Mouse (Mus musculus) E14TG2a.4 (cell line): ENCODE data around the gene Asb15.

Experiments
- H3K27me3 ChIP-seq: 2 replicates; pipeline ENCODE4 v1.6.1; 2014; ENCODE audit warnings: low read length, control low read depth; ENCODE audit not compliant: insufficient read depth
- H3K36me3 ChIP-seq: 2 replicates; pipeline ENCODE4 v1.6.1; 2014; ENCODE audit warnings: low read length, control low read depth; ENCODE audit not compliant: insufficient read depth
- H3K4me1 ChIP-seq: replicated peaks from 2 replicates; pipeline ENCODE4 v1.6.1; 2014; ENCODE audit warnings: low read depth, low read length, control low read depth
- H3K4me3 ChIP-seq: replicated peaks from 2 replicates; pipeline ENCODE4 v1.5.1; 2014; ENCODE audit warnings: mild to moderate bottlenecking, low read length
- H3K9me3 ChIP-seq: 2 replicates; pipeline ENCODE4 v1.6.1; 2014; ENCODE audit warnings: low read length, control low read depth
- CTCF ChIP-seq: conservative IDR thresholded peaks from 2 replicates; pipeline ENCODE4 v1.5.1; 2014; ENCODE audit warnings: low read length
- NANOG ChIP-seq: IDR thresholded peaks from 2 replicates; pipeline ENCODE4 v1.6.1; 2014; ENCODE audit warnings: borderline replicate concordance, low read length, mixed read lengths
- POU5F1 ChIP-seq: IDR thresholded peaks from 2 replicates; pipeline ENCODE4 v1.6.1; 2014; ENCODE audit warnings: low read length, borderline replicate concordance

Asb15 gene

DNA sequence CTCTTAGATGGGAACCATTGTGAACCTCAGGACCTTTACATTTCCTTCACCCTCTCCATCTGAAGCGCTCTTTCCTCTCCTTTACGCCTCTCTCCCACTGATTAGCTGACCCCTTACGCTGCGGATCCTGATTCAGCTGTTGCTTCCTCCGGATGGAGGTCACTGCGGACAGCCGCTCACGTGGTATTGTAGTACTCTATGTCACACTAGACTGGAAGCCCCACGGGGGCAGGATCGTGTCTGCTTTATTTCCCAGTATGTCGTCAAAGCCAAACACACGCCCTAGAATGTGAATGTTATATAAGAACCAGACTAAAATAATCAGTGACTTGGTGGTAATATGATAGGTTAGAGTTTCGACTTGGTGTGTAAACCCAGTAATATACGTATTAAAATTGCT, 44.5 kb downstream of the Asb15 start:
- Histone ChIP-seq H3K4me1 (no peaks in the 10 kb centered on the region), H3K9me3 (peaks cover 7% of the 10 kb centered on the region), H3K27me3 (no peaks in the 10 kb centered on the region), H3K4me3 (no peak overlapping the region), H3K36me3 (no peaks in the 10 kb centered on the region)
- TF ChIP-seq NANOG (no peak), CTCF (no peak), POU5F1 (no peak)

DNA sequence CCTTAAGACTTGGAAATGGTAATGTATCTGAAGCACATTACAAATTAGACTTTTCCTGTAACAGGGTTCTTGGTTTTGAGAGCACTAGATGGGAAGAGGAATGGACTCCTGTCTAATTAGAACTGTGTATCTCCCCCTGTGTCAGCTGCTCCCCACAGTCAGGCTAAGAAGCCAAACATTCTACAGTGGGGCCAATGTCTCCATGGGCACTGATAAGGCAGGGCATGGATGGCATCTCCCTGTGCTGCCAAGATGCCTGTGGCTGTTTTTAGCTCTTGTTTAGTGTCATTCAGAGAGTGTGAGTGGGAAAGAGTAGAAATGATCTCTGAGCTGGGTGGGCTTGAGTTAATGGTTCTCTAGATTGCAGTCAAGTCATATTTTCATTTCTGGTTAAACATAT, 45.4 kb downstream of the Asb15 start:
- no peaks in the 10 kb centered on the region for H3K36me3 ChIP-seq
- peaks cover 7% of the 10 kb centered on the region for H3K9me3 ChIP-seq
- H3K4me3 ChIP-seq = no peak overlapping the region
- TF ChIP-seq POU5F1 (no peak), CTCF (no peak), NANOG (no peak)
- no peaks in the 10 kb centered on the region for H3K4me1 ChIP-seq
- no peaks in the 10 kb centered on the region for H3K27me3 ChIP-seq

DNA sequence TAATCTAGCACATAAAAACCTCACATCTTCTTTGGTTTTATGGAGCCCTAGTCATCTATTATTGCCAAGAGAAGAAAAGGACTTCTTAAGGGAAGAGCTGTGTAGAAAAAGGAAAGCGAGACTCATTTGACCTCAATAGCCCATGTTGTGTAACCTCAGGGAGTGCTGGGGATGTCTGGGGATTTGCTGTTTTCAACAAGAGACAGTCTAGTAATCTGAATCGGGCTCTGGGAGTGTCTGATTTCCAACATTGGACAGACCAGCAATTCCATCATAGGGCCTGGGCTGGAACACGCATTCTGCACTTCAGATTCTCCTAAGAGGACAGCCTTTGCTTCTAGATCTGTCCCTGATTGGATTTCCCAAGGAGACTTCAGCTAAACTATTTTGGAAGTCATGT, 55.5 kb downstream of the Asb15 start:
- TF ChIP-seq CTCF = no peak
- no peak for TF ChIP-seq NANOG
- Histone ChIP-seq H3K36me3 (no peaks in the 10 kb centered on the region), H3K9me3 (no peaks in the 10 kb centered on the region), H3K27me3 (no peaks in the 10 kb centered on the region), H3K4me3 (no peak overlapping the region), H3K4me1 (no peaks in the 10 kb centered on the region)

DNA sequence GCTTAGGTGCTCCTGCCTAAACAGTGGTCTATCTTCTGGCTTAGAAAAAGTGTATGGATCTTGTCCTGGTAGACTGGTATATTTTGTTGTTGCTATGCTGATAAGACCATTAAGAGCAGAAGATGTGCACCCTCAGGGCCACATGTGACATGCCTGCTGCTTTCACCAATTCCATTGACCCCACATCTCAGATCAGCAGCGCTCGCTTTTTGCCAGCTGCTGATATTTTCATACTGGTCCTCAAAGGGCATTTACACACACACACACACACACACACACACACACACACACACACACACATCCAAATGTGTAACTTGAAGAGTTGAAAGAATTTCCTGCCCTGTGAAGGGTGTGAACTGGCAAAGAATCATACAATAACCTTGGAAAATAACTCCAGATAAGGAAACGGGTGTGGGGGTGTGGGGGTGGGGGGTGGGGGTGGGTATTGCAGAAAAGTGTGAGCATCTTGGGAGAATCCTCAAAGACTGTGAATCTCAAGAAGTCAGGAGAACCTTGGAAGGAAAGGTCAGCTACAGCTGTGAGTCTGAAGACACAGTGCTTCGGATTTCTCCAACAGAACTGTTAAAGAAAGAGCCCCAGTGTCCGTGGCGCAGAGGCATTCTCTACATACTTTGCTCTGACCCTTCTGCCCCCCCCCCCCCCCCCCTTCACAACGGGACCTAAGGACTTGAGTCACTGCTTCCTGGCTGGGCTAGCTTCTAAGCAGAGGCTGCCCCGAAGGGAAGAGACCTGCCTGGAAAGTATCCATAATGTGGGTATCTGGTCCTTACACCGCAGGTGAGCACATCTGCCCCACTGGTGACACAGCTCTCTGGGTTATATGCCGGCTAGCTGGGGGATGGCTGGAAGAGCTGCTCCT, 57.7 kb downstream of the Asb15 start:
- no peaks in the 10 kb centered on the region for H3K4me1 ChIP-seq
- H3K4me3 ChIP-seq = no peak overlapping the region
- H3K27me3 ChIP-seq = no peaks in the 10 kb centered on the region
- no peak for TF ChIP-seq POU5F1
- H3K9me3 ChIP-seq = peaks cover 4% of the 10 kb centered on the region; the same call in 1 of the 2 replicates
- no peaks in the 10 kb centered on the region for H3K36me3 ChIP-seq

DNA sequence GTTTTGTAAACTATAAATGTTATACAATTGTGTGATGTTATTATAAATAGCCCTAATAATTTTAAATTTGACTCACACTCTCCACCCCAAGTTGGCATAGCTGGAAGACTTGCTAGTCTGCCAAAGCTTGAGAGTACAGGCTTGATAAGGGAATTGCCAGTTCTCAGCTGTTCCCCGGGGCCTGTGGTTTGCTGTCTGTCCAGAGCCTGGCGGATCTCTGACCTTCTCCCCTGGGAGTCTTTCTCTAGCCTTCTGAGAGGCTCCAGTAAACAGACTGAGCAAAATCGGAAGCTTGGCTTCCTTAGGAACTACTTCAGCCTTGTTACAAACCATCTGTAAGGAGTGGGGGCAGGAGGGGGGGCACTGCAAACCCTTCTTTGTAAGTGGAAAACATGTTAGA, 58.9 kb downstream of the Asb15 start:
- Histone ChIP-seq H3K36me3 (no peaks in the 10 kb centered on the region), H3K9me3 (peaks cover 4% of the 10 kb centered on the region; the same call in 1 of the 2 replicates), H3K27me3 (no peaks in the 10 kb centered on the region), H3K4me1 (no peaks in the 10 kb centered on the region), H3K4me3 (no peak overlapping the region)
- TF ChIP-seq CTCF = no peak
- TF ChIP-seq POU5F1 = no peak
- TF ChIP-seq NANOG = no peak

DNA sequence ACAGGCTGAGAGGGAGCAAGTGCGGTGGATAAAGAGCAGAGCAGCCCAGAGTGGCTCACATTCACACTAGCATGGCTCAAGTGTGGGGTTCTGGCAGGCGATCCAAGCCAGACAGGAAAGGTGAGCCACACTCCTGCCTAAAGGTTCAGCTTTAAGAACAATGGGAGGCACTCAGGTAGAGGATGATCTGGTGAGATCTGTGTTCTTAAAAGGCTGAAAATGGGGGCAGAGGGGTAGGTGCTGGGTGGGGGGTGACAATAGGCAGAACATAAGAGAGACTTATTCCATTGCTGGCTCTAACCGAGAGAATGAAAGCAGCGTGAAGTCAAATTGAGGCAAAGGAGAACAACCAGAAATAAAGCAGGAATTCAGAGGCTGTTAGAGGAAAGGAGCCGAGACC, 62.3 kb downstream of the Asb15 start:
- Histone ChIP-seq H3K9me3 (peaks cover 4% of the 10 kb centered on the region; the same call in 1 of the 2 replicates), H3K4me3 (no peak overlapping the region), H3K4me1 (no peaks in the 10 kb centered on the region), H3K36me3 (no peaks in the 10 kb centered on the region), H3K27me3 (no peaks in the 10 kb centered on the region)
- TF ChIP-seq POU5F1 = no peak
- TF ChIP-seq NANOG = no peak
- no peak for TF ChIP-seq CTCF

DNA sequence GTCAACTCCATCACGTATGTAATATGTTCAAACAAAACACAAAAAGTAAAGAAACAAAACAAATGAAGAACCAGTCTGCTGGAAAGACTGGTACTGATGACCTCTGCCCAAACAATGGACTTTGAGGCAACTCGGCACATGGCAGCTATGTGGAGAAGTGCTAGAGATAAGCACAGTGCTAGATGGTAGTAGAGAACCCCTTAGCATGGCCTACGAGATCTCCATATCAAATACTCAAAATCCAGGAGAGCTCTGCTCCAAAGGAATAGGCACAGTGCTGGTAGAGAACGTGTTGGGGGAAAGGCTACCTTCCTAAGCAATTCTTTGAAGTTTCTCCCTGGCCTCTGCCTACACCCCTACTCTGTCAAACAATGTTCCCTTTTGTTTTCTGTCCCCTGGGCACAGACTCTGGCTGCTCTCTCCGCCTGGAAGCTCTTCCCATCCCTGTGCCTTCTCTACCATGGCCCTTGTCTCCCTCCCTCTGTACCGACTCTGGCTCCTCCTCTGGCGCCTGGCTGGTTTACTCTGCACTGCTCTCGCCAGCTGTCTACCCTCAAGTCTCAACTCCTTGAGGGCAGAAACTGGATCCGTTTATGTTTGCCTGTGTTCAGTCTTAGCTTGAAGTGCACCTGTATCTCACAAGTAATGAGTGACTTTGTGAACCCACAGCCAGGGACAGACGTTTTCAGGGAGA, 63.7 kb downstream of the Asb15 start:
- H3K27me3 ChIP-seq = no peaks in the 10 kb centered on the region
- H3K36me3 ChIP-seq = no peaks in the 10 kb centered on the region
- H3K9me3 ChIP-seq = peaks cover 4% of the 10 kb centered on the region; the same call in 1 of the 2 replicates
- TF ChIP-seq NANOG (no peak), CTCF (no peak), POU5F1 (no peak)
- H3K4me3 ChIP-seq = no peak overlapping the region
- H3K4me1 ChIP-seq = no peaks in the 10 kb centered on the region

DNA sequence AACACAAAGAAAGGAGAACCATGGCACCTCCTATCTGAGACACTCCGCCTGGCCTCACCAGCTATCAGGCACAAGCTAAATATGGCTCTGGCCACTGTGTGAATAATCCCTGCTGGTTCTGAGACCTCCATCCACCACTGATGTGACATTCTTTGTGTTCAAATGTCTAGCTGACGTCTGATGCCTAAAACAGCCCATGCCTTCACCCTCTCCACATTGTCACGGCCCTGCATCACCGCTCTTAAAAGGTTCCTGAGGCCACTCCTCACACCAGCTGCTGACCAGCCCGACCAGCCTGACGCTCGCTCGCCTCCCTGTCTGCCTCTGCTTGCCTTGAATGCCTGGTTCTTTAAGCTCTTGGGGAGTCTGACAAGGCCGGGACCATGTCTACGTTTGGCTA, 69.6 kb downstream of the Asb15 start, which contains the start of gene Lmod2:
Gene Lmod2 (plus strand): TSS at position 263 of the 400 bp plus-strand sequence.
- H3K4me3 ChIP-seq = no peak within 1 kb of the TSS
- H3K36me3 ChIP-seq = no peaks in the 10 kb centered on the region
- no peaks in the 10 kb centered on the region for H3K27me3 ChIP-seq
- no peaks in the 10 kb centered on the region for H3K9me3 ChIP-seq
- no peaks in the 10 kb centered on the region for H3K4me1 ChIP-seq
- TF ChIP-seq POU5F1 (no peak), CTCF (no peak)

DNA sequence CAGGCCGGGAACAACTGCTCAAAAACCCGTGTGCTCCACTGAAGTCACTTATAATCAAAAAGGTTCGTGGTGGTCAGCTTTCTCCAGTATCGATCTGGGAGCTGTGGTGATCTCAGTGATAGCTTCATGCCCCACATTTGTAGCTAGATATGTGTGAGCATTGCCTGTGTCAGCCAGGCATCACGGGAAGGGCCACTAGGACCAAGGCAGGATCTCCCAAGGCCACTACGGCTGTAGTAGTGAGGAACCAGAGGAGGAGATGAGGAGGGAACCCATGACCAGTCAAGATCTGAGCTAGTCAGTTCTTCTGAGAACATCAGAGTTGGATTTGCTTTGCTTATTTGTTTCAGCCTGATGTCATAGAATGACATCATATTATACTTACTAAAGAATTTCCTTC, 71.2 kb downstream of the Asb15 start:
- H3K9me3 ChIP-seq = no peaks in the 10 kb centered on the region
- no peaks in the 10 kb centered on the region for H3K36me3 ChIP-seq
- no peaks in the 10 kb centered on the region for H3K27me3 ChIP-seq
- H3K4me1 ChIP-seq = no peaks in the 10 kb centered on the region
- no peak overlapping the region for H3K4me3 ChIP-seq
- no peak for TF ChIP-seq NANOG
